Comparison of ENCODE assay signal across 27 mouse cellular contexts in genomic region chr1:39013843-39014242, GRCm38 (mm10). TPM values are rescaled to one million over a fixed set of nuclear protein-coding genes. Genes with fewer than 3 reads are reported as not detected.
A peak's percentile ranks its signal among the peaks of the same experiment; 100 is the strongest.
DNase-seq lines count a peak whose midpoint lies in the region; ATAC-seq and TF ChIP-seq lines count a peak whose summit lies in the region.
"Had no signal": no experiment of that assay in that cellular context is flagged by ENCODE, and none has a peak within 500 bp of the region (broad histone marks: within the 10 kb centered on the region; RNA-seq: fewer than 3 reads in every experiment).

No protein-coding gene starts in this region.

- no peak overlapping the region for H3K4me2 ChIP-seq in forebrain, postnatal 0 days (ENCODE audit: low read depth)
- H3K4me2 ChIP-seq in forebrain, embryonic 11.5 days (ENCODE audit: low read depth, low read length, severe bottlenecking): no peak overlapping the region
- no peak overlapping the region for H3K4me2 ChIP-seq in midbrain, embryonic 15.5 days
- H3K4me2 ChIP-seq: embryonic facial prominence, embryonic 13.5 days; forebrain, embryonic 13.5 days; heart, embryonic 12.5 days; kidney, embryonic 15.5 days; limb, embryonic 15.5 days; lung, embryonic 15.5 days; midbrain, embryonic 13.5 days had no signal

- DNase-seq in forebrain, postnatal 0 days: no peak
- DNase-seq in forebrain, embryonic 11.5 days (ENCODE audit: low spot score): no peak
- peak; percentile 43 for DNase-seq in left cerebral cortex, adult 11 months (ENCODE audit: low spot score)
- DNase-seq in left cerebral cortex, postnatal 4 days: no peak
- DNase-seq in layer of hippocampus, adult 9-11 months: peak; percentile 81
- peak; percentile 52 to 81 for DNase-seq in left cerebral cortex, postnatal 14 days (ENCODE audit: low spot score in 2 of 2)
- DNase-seq in MN1 (ENCODE audit: low spot score): no peak
- DNase-seq: adrenal gland, postnatal 10 days; cerebellum, adult 2 months; cerebellum, postnatal 25 days; embryo, embryonic 11 days; heart, postnatal 10 days; kidney, postnatal 36 days; lung, postnatal 36 days; thymus, postnatal 36 days had no signal

- intact Hi-C loops in left cerebral cortex, postnatal 4 days (cut with DNase I): loop anchor here (5.0 kb wide), 3 partner anchors 83 to 323 kb away; partner anchors contain the start of gene Npas2
- intact Hi-C loops in left cerebral cortex, postnatal 14 days (cut with DNase I): loop anchor here (5.0 kb wide), 2 partner anchors 83 to 178 kb away; partner anchors contain the start of gene Npas2

- ATAC-seq in forebrain, postnatal 0 days: peak; percentile 47
- no peak for ATAC-seq in forebrain, embryonic 11.5 days (replicated peaks; ENCODE audit: low FRiP score)
- ATAC-seq in midbrain, embryonic 15.5 days (replicated peaks): no peak
- ATAC-seq: forebrain, embryonic 13.5 days; intestine, postnatal 0 days; midbrain, embryonic 13.5 days had no signal

- H3K9me3 ChIP-seq in forebrain, postnatal 0 days (ENCODE audit: low read length): no peaks in the 10 kb centered on the region
- H3K9me3 ChIP-seq in forebrain, embryonic 11.5 days (ENCODE audit: control insufficient read depth, low read length): no peaks in the 10 kb centered on the region
- H3K9me3 ChIP-seq in midbrain, embryonic 15.5 days: no peaks in the 10 kb centered on the region
- H3K9me3 ChIP-seq: embryonic facial prominence, embryonic 13.5 days; forebrain, embryonic 13.5 days; kidney, embryonic 15.5 days; limb, embryonic 15.5 days; lung, embryonic 15.5 days; midbrain, embryonic 13.5 days had no signal

- no peaks in the 10 kb centered on the region for H3K36me3 ChIP-seq in forebrain, postnatal 0 days (ENCODE audit: insufficient read depth)
- no peaks in the 10 kb centered on the region for H3K36me3 ChIP-seq in forebrain, embryonic 11.5 days (ENCODE audit: control insufficient read depth, insufficient read depth, low read length)
- H3K36me3 ChIP-seq in midbrain, embryonic 15.5 days (replicated peaks): no peaks in the 10 kb centered on the region
- H3K36me3 ChIP-seq: embryonic facial prominence, embryonic 13.5 days; heart, embryonic 12.5 days; kidney, embryonic 15.5 days; limb, embryonic 15.5 days; lung, embryonic 15.5 days; midbrain, embryonic 13.5 days had no signal

- H3K4me3 ChIP-seq in forebrain, postnatal 0 days (ENCODE audit: low read depth, low read length): no peak overlapping the region
- H3K4me3 ChIP-seq in forebrain, embryonic 11.5 days (ENCODE audit: low read depth, low read length): no peak overlapping the region
- no peak overlapping the region for H3K4me3 ChIP-seq in midbrain, embryonic 15.5 days
- H3K4me3 ChIP-seq: embryonic facial prominence, embryonic 13.5 days; erythroblast, embryonic 14.5 days; forebrain, embryonic 13.5 days; heart, embryonic 12.5 days; kidney, embryonic 15.5 days; limb, embryonic 15.5 days; lung, embryonic 15.5 days; megakaryocyte, embryonic 14.5 days; midbrain, embryonic 13.5 days had no signal

- 85% methylated on average over 6 of the region's 6 CpGs for WGBS in forebrain, postnatal 0 days
- WGBS in forebrain, embryonic 11.5 days: 83% methylated on average over 6 of the region's 6 CpGs
- WGBS in midbrain, embryonic 15.5 days: 95% methylated on average over 6 of the region's 6 CpGs

- no peak overlapping the region for H3K27ac ChIP-seq in forebrain, postnatal 0 days (ENCODE audit: low read depth, low read length)
- no peak overlapping the region for H3K27ac ChIP-seq in forebrain, embryonic 11.5 days (ENCODE audit: low read depth, low read length)
- H3K27ac ChIP-seq in midbrain, embryonic 15.5 days: no peak overlapping the region
- H3K27ac ChIP-seq: embryonic facial prominence, embryonic 13.5 days; forebrain, embryonic 13.5 days; kidney, embryonic 15.5 days; limb, embryonic 15.5 days; liver, embryonic 14.5 days; lung, embryonic 15.5 days; midbrain, embryonic 13.5 days had no signal

- H3K27me3 ChIP-seq in forebrain, postnatal 0 days (ENCODE audit: insufficient read depth, low read length): no peaks in the 10 kb centered on the region
- no peaks in the 10 kb centered on the region for H3K27me3 ChIP-seq in forebrain, embryonic 11.5 days (ENCODE audit: control insufficient read depth, insufficient read depth, low read length)
- no peaks in the 10 kb centered on the region for H3K27me3 ChIP-seq in midbrain, embryonic 15.5 days (replicated peaks)
- H3K27me3 ChIP-seq: embryonic facial prominence, embryonic 13.5 days; forebrain, embryonic 13.5 days; kidney, embryonic 15.5 days; limb, embryonic 15.5 days; lung, embryonic 15.5 days; midbrain, embryonic 13.5 days had no signal

- H3K4me1 ChIP-seq in forebrain, postnatal 0 days (ENCODE audit: insufficient read depth): no peaks in the 10 kb centered on the region
- no peaks in the 10 kb centered on the region for H3K4me1 ChIP-seq in forebrain, embryonic 11.5 days (replicated peaks; ENCODE audit: control insufficient read depth, insufficient read depth, low read length)
- H3K4me1 ChIP-seq in midbrain, embryonic 15.5 days: no peaks in the 10 kb centered on the region
- H3K4me1 ChIP-seq: embryonic facial prominence, embryonic 13.5 days; forebrain, embryonic 13.5 days; limb, embryonic 15.5 days; lung, embryonic 15.5 days; midbrain, embryonic 13.5 days had no signal

- TF ChIP-seq CTCF in forebrain, postnatal 0 days (IDR thresholded peaks at IDR 0.05; ENCODE audit: low read depth): no peak

- no peak overlapping the region for H3K9ac ChIP-seq in forebrain, postnatal 0 days
- H3K9ac ChIP-seq in forebrain, embryonic 11.5 days (ENCODE audit: low read length): no peak overlapping the region
- H3K9ac ChIP-seq in midbrain, embryonic 15.5 days: no peak overlapping the region
- H3K9ac ChIP-seq: embryonic facial prominence, embryonic 13.5 days; forebrain, embryonic 13.5 days; heart, embryonic 12.5 days; kidney, embryonic 15.5 days; limb, embryonic 15.5 days; liver, embryonic 14.5 days; lung, embryonic 15.5 days; midbrain, embryonic 13.5 days had no signal

RNA-seq across cellular contexts. Expression of gene Pdcl3, which starts 28.4 kb away (rescaled TPM):
- total RNA-seq in forebrain, postnatal 0 days (2014; rRNA removed): 58.4 and 73.2 TPM in 2 replicates
- 157 and 159 TPM in 2 replicates for polyA plus RNA-seq in forebrain, postnatal 0 days (2015; fragmentation: Nextera tagmentation; extraction: Ambion mirVana)
- polyA plus RNA-seq in forebrain, embryonic 11.5 days (2014; fragmentation: Nextera tagmentation; extraction: Ambion mirVana): 152 and 157 TPM in 2 replicates
- total RNA-seq in left cerebral cortex, postnatal 4 days (2021): 10 to 100 TPM; 64.4 to 68.7 TPM
- 10 to 100 TPM; 38.2 to 38.4 TPM for total RNA-seq in left cerebral cortex, postnatal 14 days (2021)
- 147 TPM in 2 replicates for polyA plus RNA-seq in midbrain, embryonic 15.5 days (2015; fragmentation: Nextera tagmentation; extraction: Ambion mirVana)

Comparison
In these comparisons a context has a peak if more than half of its experiments do, and no peak if none do; other contexts are left out.
1. DNase-seq: peak in left cerebral cortex, adult 11 months (single experiment), layer of hippocampus, adult 9-11 months (single experiment) and left cerebral cortex, postnatal 14 days (2 of 2); none in forebrain, postnatal 0 days (single experiment), forebrain, embryonic 11.5 days (single experiment), left cerebral cortex, postnatal 4 days (single experiment) and MN1 (single experiment).